Comparison of ENCODE assay signal across 8 mouse cellular contexts in the genomic region with DNA sequence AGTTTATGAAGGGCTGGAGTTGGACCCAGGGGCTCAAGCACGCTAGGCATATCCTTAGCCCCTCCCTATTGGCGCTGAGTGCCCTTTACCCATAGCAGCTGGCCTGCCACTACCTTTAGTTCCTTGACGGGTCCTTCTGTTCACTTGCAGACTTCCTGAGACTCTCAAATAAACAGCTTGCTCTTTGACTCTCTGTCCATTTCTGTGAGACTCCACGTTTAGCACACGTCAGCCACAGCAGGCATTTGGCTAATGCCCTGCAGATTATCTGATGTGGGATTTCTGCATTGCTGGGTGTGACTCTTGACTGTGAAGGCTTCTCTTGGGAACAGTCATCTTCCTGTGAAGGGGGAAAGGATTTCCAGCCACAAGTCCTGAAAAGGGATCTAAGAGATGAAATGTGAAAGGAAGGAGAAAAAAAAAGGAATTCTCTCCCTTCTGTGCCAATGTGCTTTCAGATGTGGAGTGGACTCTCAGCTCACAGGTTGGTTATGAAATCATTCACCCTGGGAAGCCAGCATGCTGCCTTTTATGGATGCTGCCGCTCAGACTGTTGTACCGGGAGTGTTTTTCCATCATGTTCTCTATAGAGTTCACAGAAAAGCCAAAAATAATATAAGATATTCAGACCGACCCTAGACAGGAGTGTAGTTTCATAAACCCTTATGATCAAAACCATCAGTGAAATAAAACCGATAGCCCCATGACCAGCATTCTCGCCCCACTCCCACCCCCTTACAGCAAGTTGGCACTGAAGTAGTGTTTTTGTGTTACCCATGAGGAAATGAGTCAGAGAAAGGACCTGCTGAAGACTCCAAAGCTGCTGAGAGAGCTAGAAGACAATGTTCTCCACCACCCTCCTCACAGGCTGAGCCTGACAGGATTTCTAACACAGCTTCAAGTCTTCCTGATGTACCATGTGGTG. TPM values are rescaled to one million over a fixed set of nuclear protein-coding genes. Genes with fewer than 3 reads are reported as not detected.
A peak's percentile ranks its signal among the peaks of the same experiment; 100 is the strongest.
DNase-seq lines count a peak whose midpoint lies in the region; ATAC-seq and TF ChIP-seq lines count a peak whose summit lies in the region.

No protein-coding gene starts in this region.

- TF ChIP-seq CTCF in hindbrain, postnatal 0 days (IDR thresholded peaks at IDR 0.05; ENCODE audit: low read depth), result no peak
- TF ChIP-seq CTCF in embryonic fibroblast, embryonic 13.5 days (IDR thresholded peaks at IDR 0.05; ENCODE audit: borderline replicate concordance, insufficient read depth, low read length), result no peak

- H3K4me1 ChIP-seq in hindbrain, postnatal 0 days (ENCODE audit: insufficient read depth, low read length), result no peaks in the 10 kb centered on the region
- H3K4me1 ChIP-seq in hindbrain, embryonic 13.5 days (replicated peaks), result no peaks in the 10 kb centered on the region
- peaks cover 16% of the 10 kb centered on the region for H3K4me1 ChIP-seq in embryonic fibroblast, embryonic 13.5 days (ENCODE audit: control insufficient read depth, insufficient read depth, low read length)
- H3K4me1 ChIP-seq in forebrain, embryonic 12.5 days, result no peaks in the 10 kb centered on the region; the same call in 1 of the 2 replicates

- WGBS in hindbrain, postnatal 0 days, result 65% methylated on average over 10 of the region's 10 CpGs
- WGBS in hindbrain, embryonic 13.5 days, result 78% methylated on average over 10 of the region's 10 CpGs
- 81% methylated on average over 10 of the region's 10 CpGs for WGBS in forebrain, embryonic 12.5 days

- H3K4me3 ChIP-seq in hindbrain, postnatal 0 days (ENCODE audit: low read length), result no peak overlapping the region
- no peak overlapping the region for H3K4me3 ChIP-seq in hindbrain, embryonic 13.5 days
- no peak overlapping the region for H3K4me3 ChIP-seq in embryonic fibroblast, embryonic 13.5 days (ENCODE audit: insufficient read depth, low read length)
- H3K4me3 ChIP-seq in forebrain, embryonic 12.5 days (replicated peaks), result no peak overlapping the region

- DNase-seq in hindbrain, postnatal 0 days (ENCODE audit: low spot score), result no peak
- peak; percentile 41 for DNase-seq in Muller cell, postnatal 12 days (ENCODE audit: inconsistent ontology term)
- peak; percentile 53 to 67 for DNase-seq in lung, adult 18-20 months
- no peak for DNase-seq in spleen, postnatal 4 days (ENCODE audit: low spot score in 2 of 2)
- no peak for DNase-seq in thymus, postnatal 14 days

- H3K9ac ChIP-seq in hindbrain, postnatal 0 days (replicated peaks; ENCODE audit: low read length), result no peak overlapping the region
- no peak overlapping the region for H3K9ac ChIP-seq in hindbrain, embryonic 13.5 days
- H3K9ac ChIP-seq in forebrain, embryonic 12.5 days, result no peak overlapping the region

- no peak overlapping the region for H3K4me2 ChIP-seq in hindbrain, postnatal 0 days (ENCODE audit: low read depth, low read length)
- H3K4me2 ChIP-seq in hindbrain, embryonic 13.5 days, result no peak overlapping the region
- H3K4me2 ChIP-seq in forebrain, embryonic 12.5 days, result no peak overlapping the region

- no peak for ATAC-seq in hindbrain, postnatal 0 days
- no peak for ATAC-seq in hindbrain, embryonic 13.5 days (ENCODE audit: low FRiP score)
- ATAC-seq in forebrain, embryonic 12.5 days (ENCODE audit: low FRiP score), result no peak

- H3K27me3 ChIP-seq in hindbrain, postnatal 0 days (ENCODE audit: insufficient read depth, low read length), result no peaks in the 10 kb centered on the region
- no peaks in the 10 kb centered on the region for H3K27me3 ChIP-seq in hindbrain, embryonic 13.5 days
- H3K27me3 ChIP-seq in forebrain, embryonic 12.5 days, result no peaks in the 10 kb centered on the region

- H3K36me3 ChIP-seq in hindbrain, postnatal 0 days (ENCODE audit: insufficient read depth, low read length), result no peaks in the 10 kb centered on the region
- H3K36me3 ChIP-seq in hindbrain, embryonic 13.5 days, result no peaks in the 10 kb centered on the region
- no peaks in the 10 kb centered on the region for H3K36me3 ChIP-seq in forebrain, embryonic 12.5 days (replicated peaks)

- no peaks in the 10 kb centered on the region for H3K9me3 ChIP-seq in hindbrain, postnatal 0 days (ENCODE audit: low read length)
- 0 out of 2 replicates have a peak, but pooled peaks cover 2% of the 10 kb centered on the region for H3K9me3 ChIP-seq in hindbrain, embryonic 13.5 days
- no peaks in the 10 kb centered on the region for H3K9me3 ChIP-seq in forebrain, embryonic 12.5 days

- H3K27ac ChIP-seq in hindbrain, postnatal 0 days, result peak overlapping the region; percentile 48; the same call in 1 of the 2 replicates
- H3K27ac ChIP-seq in hindbrain, embryonic 13.5 days, result no peak overlapping the region
- H3K27ac ChIP-seq in embryonic fibroblast, embryonic 13.5 days (ENCODE audit: insufficient read depth, low read length), result peak overlapping the region; percentile 96
- no peak overlapping the region for H3K27ac ChIP-seq in forebrain, embryonic 12.5 days

- TF ChIP-seq POLR2A in embryonic fibroblast, embryonic 13.5 days (IDR thresholded peaks at IDR 0.05; ENCODE audit: low read depth, low read length), result 0 out of 2 replicates have a peak, but pooled peaks have one; percentile 26

RNA-seq across cellular contexts. Expression of a gene that starts 28.1 kb away (rescaled TPM):
- 46.0 and 51.3 TPM in 2 replicates for total RNA-seq in hindbrain, postnatal 0 days (2014; rRNA removed)
- polyA plus RNA-seq in hindbrain, postnatal 0 days (2015; fragmentation: Nextera tagmentation; extraction: Ambion mirVana), result 11.7 and 12.7 TPM in 2 replicates
- 6.2 and 7.3 TPM in 2 replicates for polyA plus RNA-seq in hindbrain, embryonic 13.5 days (2015; fragmentation: Nextera tagmentation; extraction: Ambion mirVana)
- polyA plus RNA-seq in embryonic fibroblast, embryonic 13.5 days (2011; ENCODE audit: insufficient read length, low read depth, missing spikeins), result 8.9 and 10.2 TPM in 2 replicates
- polyA plus RNA-seq in forebrain, embryonic 12.5 days (2016; fragmentation: Nextera tagmentation; extraction: Ambion mirVana), result 4.4 and 4.8 TPM in 2 replicates

RNA-seq across cellular contexts. Expression of a gene that starts 52.6 kb away (rescaled TPM):
- total RNA-seq in hindbrain, postnatal 0 days (2014; rRNA removed), result 42.9 and 45.6 TPM in 2 replicates
- 55.4 and 55.8 TPM in 2 replicates for polyA plus RNA-seq in hindbrain, postnatal 0 days (2015; fragmentation: Nextera tagmentation; extraction: Ambion mirVana)
- polyA plus RNA-seq in hindbrain, embryonic 13.5 days (2015; fragmentation: Nextera tagmentation; extraction: Ambion mirVana), result 49.3 and 56.9 TPM in 2 replicates
- polyA plus RNA-seq in embryonic fibroblast, embryonic 13.5 days (2011; ENCODE audit: insufficient read length, low read depth, missing spikeins), result 41.4 and 59.3 TPM in 2 replicates
- polyA plus RNA-seq in forebrain, embryonic 12.5 days (2016; fragmentation: Nextera tagmentation; extraction: Ambion mirVana), result 67.0 and 67.4 TPM in 2 replicates

Comparison
In these comparisons a context has a peak if more than half of its experiments do, and no peak if none do; other contexts are left out.
1. H3K27ac ChIP-seq: peak in hindbrain, postnatal 0 days (single experiment) and embryonic fibroblast, embryonic 13.5 days (single experiment); none in hindbrain, embryonic 13.5 days (single experiment) and forebrain, embryonic 12.5 days (single experiment).
2. DNase-seq: peak in Muller cell, postnatal 12 days (single experiment) and lung, adult 18-20 months (2 of 2); none in hindbrain, postnatal 0 days (single experiment), spleen, postnatal 4 days (0 of 2) and thymus, postnatal 14 days (single experiment).